Mouse (Mus musculus) embryonic stem cell, embryonic (primary cell): ENCODE results near the gene Stx19.

Source experiments
- CTCF ChIA-PET, 4 experiments: fragments of 300-600 bp in 2 of 4; fragments of 350-600 bp in 2 of 4; sonication (Branson Sonifier 250); formaldehyde crosslinking; loops; one replicate each; lab custom pipeline; 2022; ENCODE audit warnings: inconsistent platforms in 2 of 4; lab: Charles Lee
- POLR2A ChIA-PET, 4 experiments: fragments of 300-600 bp in 2 of 4; fragments of 350-600 bp in 2 of 4; sonication (Branson Sonifier 250); formaldehyde crosslinking; loops; one replicate each; lab custom pipeline; 2022; ENCODE audit warnings: antibody characterized with exemption in 4 of 4, inconsistent platforms in 1 of 4; lab: Charles Lee

Stx19 gene

GRCm38 (mm10) chr16:62814491-62814890 is at the start of gene Stx19:
Stx19 (plus strand) TSS chr16:62814676.
- ChIA-PET POLR2A (interaction anchor here in 1 of 4 experiments (1.6 kb wide), 1 partner anchor 13 kb away, joined by 4 read pairs; no protein-coding TSS in a partner anchor), CTCF (interaction anchor here in 2 of 4 experiments (1.0 to 1.7 kb wide), 2 partner anchors 12 kb away, joined by 3 read pairs; no protein-coding TSS in a partner anchor)

GRCm38 (mm10) chr16:62773462-62773861 is 41.0 kb upstream of the Stx19 start:
- POLR2A ChIA-PET: interaction anchor here in 1 of 4 experiments (1.1 kb wide), 1 partner anchor 13 kb away, joined by 3 read pairs; the partner anchor contains the start of gene Nsun3

GRCm38 (mm10) chr16:62776034-62776433 is 38.4 kb upstream of the Stx19 start:
- POLR2A ChIA-PET: interaction anchor here in 2 of 4 experiments (1.2 to 1.3 kb wide), 2 partner anchors 11 kb away, joined by 4 to 5 read pairs; partner anchors contain the start of gene Nsun3 (in 2 of the 2)
- CTCF ChIA-PET: interaction anchor here in 1 of 4 experiments (0.6 kb wide), 1 partner anchor 125 kb away, joined by 3 read pairs; no protein-coding TSS in a partner anchor

More at GRCm38 (mm10) chr16:62773462-62773861, 41.0 kb upstream of the Stx19 start:
- CTCF ChIA-PET: no interaction called here

GRCm38 (mm10) chr16:62778282-62778681 is 36.2 kb upstream of the Stx19 start:
- ChIA-PET POLR2A (interaction anchor here in 2 of 4 experiments (0.9 to 2.2 kb wide), 4 partner anchors 9 to 54 kb away, joined by 3 to 12 read pairs (median 5); partner anchors contain the start of gene Nsun3 (in 2 of the 2)), CTCF (no interaction called here)

- CTCF ChIA-PET: interaction anchor here in 1 of 4 experiments (1.7 kb wide), 1 partner anchor 50 kb away, joined by 4 read pairs; no protein-coding TSS in a partner anchor
These were observed 32.2 kb upstream of the Stx19 start for GRCm38 (mm10) chr16:62782229-62782628.

GRCm38 (mm10) chr16:62786621-62787331 is 27.7 kb upstream of the Stx19 start, which contains the start of gene Nsun3:
Nsun3 (minus strand) TSS chr16:62786818.
- POLR2A ChIA-PET: interaction anchor here in 3 of 4 experiments (0.6 to 2.5 kb wide), 27 partner anchors 9 to 1795 kb away, joined by 3 to 21 read pairs (median 4); partner anchors contain the start of genes Arl13b (in 2 of the 3) and Pros1 (in 1 of the 3)
- CTCF ChIA-PET: interaction anchor here in 3 of 4 experiments (0.6 to 1.4 kb wide), 6 partner anchors 39 to 326 kb away, joined by 3 to 5 read pairs (median 3); partner anchors contain the start of gene Arl13b (in 1 of the 3)

More at GRCm38 (mm10) chr16:62782229-62782628, 32.2 kb upstream of the Stx19 start:
- POLR2A ChIA-PET: interaction anchor here in 1 of 4 experiments (0.9 kb wide), 1 partner anchor 24 kb away, joined by 3 read pairs; no protein-coding TSS in a partner anchor

- ChIA-PET POLR2A (interaction anchor here in 1 of 4 experiments (0.7 to 1.1 kb wide), 2 partner anchors 9 to 269 kb away, joined by 3 read pairs; no protein-coding TSS in a partner anchor), CTCF (interaction anchor here in 1 of 4 experiments (0.7 kb wide), 1 partner anchor 29 kb away, joined by 3 read pairs; no protein-coding TSS in a partner anchor)
These were observed 17.9 kb upstream of the Stx19 start for GRCm38 (mm10) chr16:62796608-62797007.

- POLR2A ChIA-PET: interaction anchor here in 2 of 4 experiments (1.5 to 1.8 kb wide), 2 partner anchors 10 to 12 kb away, joined by 3 to 4 read pairs; partner anchors contain the start of gene Nsun3 (in 1 of the 2)
- CTCF ChIA-PET: interaction anchor here in 1 of 4 experiments (0.6 kb wide), 1 partner anchor 576 kb away, joined by 4 read pairs; no protein-coding TSS in a partner anchor
These were observed 15.7 kb upstream of the Stx19 start for GRCm38 (mm10) chr16:62798808-62799207.

- ChIA-PET POLR2A (interaction anchor here in 1 of 4 experiments (1.0 kb wide), 1 partner anchor 12 kb away, joined by 5 read pairs; the partner anchor contains the start of gene Nsun3), CTCF (no interaction called here)
These were observed 15.1 kb upstream of the Stx19 start for GRCm38 (mm10) chr16:62799426-62799825.

GRCm38 (mm10) chr16:62799839-62800238 is 14.6 kb upstream of the Stx19 start:
- ChIA-PET POLR2A (interaction anchor here in 1 of 4 experiments (1.0 kb wide), 1 partner anchor 13 kb away, joined by 5 read pairs; the partner anchor contains the start of gene Nsun3), CTCF (no interaction called here)

GRCm38 (mm10) chr16:62804621-62805020 is 9.9 kb upstream of the Stx19 start:
- POLR2A ChIA-PET: no interaction called here
- CTCF ChIA-PET: no interaction called here

- ChIA-PET CTCF (interaction anchor here in 2 of 4 experiments (1.5 to 2.1 kb wide), 2 partner anchors 19 kb away, joined by 5 to 8 read pairs; no protein-coding TSS in a partner anchor), POLR2A (interaction anchor here in 1 of 4 experiments (0.7 kb wide), 1 partner anchor 35 kb away, joined by 3 read pairs; no protein-coding TSS in a partner anchor)
These were observed 7.1 kb upstream of the Stx19 start for GRCm38 (mm10) chr16:62807249-62807979.

GRCm38 (mm10) chr16:62810855-62811254 is 3.6 kb upstream of the Stx19 start:
- ChIA-PET POLR2A (interaction anchor here in 1 of 4 experiments (2.4 kb wide), 1 partner anchor 25 kb away, joined by 7 read pairs; the partner anchor contains the start of gene Nsun3), CTCF (interaction anchor here in 1 of 4 experiments (0.7 kb wide), 1 partner anchor 15 kb away, joined by 3 read pairs; no protein-coding TSS in a partner anchor)

- POLR2A ChIA-PET: interaction anchor here in 1 of 4 experiments (1.6 kb wide), 2 partner anchors 12 to 27 kb away, joined by 3 to 4 read pairs; partner anchors contain the start of gene Nsun3
- CTCF ChIA-PET: interaction anchor here in 3 of 4 experiments (1.3 to 1.7 kb wide), 3 partner anchors 12 to 13 kb away, joined by 3 to 5 read pairs (median 4); no protein-coding TSS in a partner anchor
These were observed 686 bp upstream of the Stx19 start for GRCm38 (mm10) chr16:62813790-62814189.

- ChIA-PET POLR2A (no interaction called here), CTCF (no interaction called here)
These were observed 8.0 kb downstream of the Stx19 start for GRCm38 (mm10) chr16:62822472-62822871.

GRCm38 (mm10) chr16:62826156-62827001 is 11.9 kb downstream of the Stx19 start:
- ChIA-PET CTCF (interaction anchor here (0.5 to 2.0 kb wide), 28 partner anchors 9 to 1301 kb away, joined by 3 to 8 read pairs (median 3); partner anchors contain the start of genes Nsun3 (in 3 of the 4), Arl13b (in 1 of the 4), Pros1 (in 1 of the 4) and Stx19 (in 1 of the 4)), POLR2A (interaction anchor here in 3 of 4 experiments (0.6 to 3.1 kb wide), 6 partner anchors 20 to 60 kb away, joined by 3 to 11 read pairs (median 3); partner anchors contain the start of genes Arl13b (in 3 of the 3) and Nsun3 (in 2 of the 3))
